Mouse (Mus musculus): ENCODE measurements around the gene Cdh4.

The Cdh4 gene

GRCm38 (mm10) chr2:179679866-179680265 is 237.6 kb downstream of the Cdh4 start:
- DNase-seq (ENCODE audit: low spot score), result no peak

GRCm38 (mm10) chr2:179681386-179681785 is 239.2 kb downstream of the Cdh4 start:
- DNase-seq (ENCODE audit: low spot score), result peak; percentile 38

- DNase-seq (ENCODE audit: low spot score), result peak; percentile 20
Observed at GRCm38 (mm10) chr2:179687243-179687681, 245.0 kb downstream of the Cdh4 start.

GRCm38 (mm10) chr2:179688976-179689375 is 246.7 kb downstream of the Cdh4 start:
- no peak for DNase-seq (ENCODE audit: low spot score)

GRCm38 (mm10) chr2:179689761-179690160 is 247.5 kb downstream of the Cdh4 start:
- DNase-seq (ENCODE audit: low spot score), result no peak

GRCm38 (mm10) chr2:179690571-179690970 is 248.3 kb downstream of the Cdh4 start:
- DNase-seq (ENCODE audit: low spot score), result no peak

GRCm38 (mm10) chr2:179694936-179695335 is 252.7 kb downstream of the Cdh4 start:
- DNase-seq (ENCODE audit: low spot score), result no peak

GRCm38 (mm10) chr2:179697601-179698000 is 255.4 kb downstream of the Cdh4 start:
- no peak for DNase-seq (ENCODE audit: low spot score)

- peak; percentile 70 for DNase-seq (ENCODE audit: low spot score)
Observed at GRCm38 (mm10) chr2:179698196-179698985, 256.2 kb downstream of the Cdh4 start.

GRCm38 (mm10) chr2:179705043-179705442 is 262.8 kb downstream of the Cdh4 start:
- DNase-seq (ENCODE audit: low spot score), result no peak

GRCm38 (mm10) chr2:179705461-179705860 is 263.2 kb downstream of the Cdh4 start:
- DNase-seq (ENCODE audit: low spot score), result no peak

GRCm38 (mm10) chr2:179706616-179707015 is 264.4 kb downstream of the Cdh4 start:
- DNase-seq (ENCODE audit: low spot score), result no peak

GRCm38 (mm10) chr2:179709111-179709510 is 266.9 kb downstream of the Cdh4 start:
- no peak for DNase-seq (ENCODE audit: low spot score)

GRCm38 (mm10) chr2:179712690-179713089 is 270.5 kb downstream of the Cdh4 start:
- no peak for DNase-seq (ENCODE audit: low spot score)

- DNase-seq (ENCODE audit: low spot score), result no peak
Observed at GRCm38 (mm10) chr2:179713326-179713725, 271.1 kb downstream of the Cdh4 start.

- no peak for DNase-seq (ENCODE audit: low spot score)
Observed at GRCm38 (mm10) chr2:179714145-179714544, 271.9 kb downstream of the Cdh4 start.

GRCm38 (mm10) chr2:179715375-179715774 is 273.1 kb downstream of the Cdh4 start:
- no peak for DNase-seq (ENCODE audit: low spot score)

- no peak for DNase-seq (ENCODE audit: low spot score)
Observed at GRCm38 (mm10) chr2:179720366-179720765, 278.1 kb downstream of the Cdh4 start.

GRCm38 (mm10) chr2:179721534-179722516 is 279.6 kb downstream of the Cdh4 start:
- no peak for DNase-seq (ENCODE audit: low spot score)

GRCm38 (mm10) chr2:179722776-179723386 is 280.6 kb downstream of the Cdh4 start:
- DNase-seq (ENCODE audit: low spot score), result no peak

GRCm38 (mm10) chr2:179723401-179723800 is 281.2 kb downstream of the Cdh4 start:
- no peak for DNase-seq (ENCODE audit: low spot score)

GRCm38 (mm10) chr2:179729002-179729401 is 286.8 kb downstream of the Cdh4 start:
- no peak for DNase-seq (ENCODE audit: low spot score)
